Mouse (Mus musculus) lung, embryonic 16.5 days (tissue): ENCODE results near the gene Sys1. TPM values are rescaled to one million over a fixed set of nuclear protein-coding genes. Genes with fewer than 3 reads are reported as not detected.
A peak's percentile ranks its signal among the peaks of the same experiment; 100 is the strongest.

Experiments
- ATAC-seq: fragments of 200-750 bp; cut with Nextera tagmentation; 2 replicates; pipeline ENCODE4 v1.8.0; 2017; ENCODE audit warnings: low read depth, mild to moderate bottlenecking, moderate library complexity
- H3K27ac ChIP-seq: fragments of 300-500 bp; sonication (generic); 2 replicates; pipeline ENCODE4 v1.5.1; 2014; ENCODE audit warnings: mild to moderate bottlenecking, control low read depth, low read length
- H3K27me3 ChIP-seq: fragments of 300-500 bp; sonication (generic); 2 replicates; pipeline ENCODE4 v1.6.1; 2014; ENCODE audit warnings: low read depth, low read length, mixed read lengths; ENCODE audit not compliant: control insufficient read depth, insufficient read depth
- H3K36me3 ChIP-seq: fragments of 300-500 bp; sonication (generic); 2 replicates; pipeline ENCODE4 v1.6.1; 2014; ENCODE audit warnings: low read length; ENCODE audit not compliant: control insufficient read depth, insufficient read depth
- H3K4me1 ChIP-seq: fragments of 300-500 bp; sonication (generic); replicated peaks from 2 replicates; pipeline ENCODE4 v1.6.1; 2014; ENCODE audit warnings: low read length, mixed read lengths; ENCODE audit not compliant: control insufficient read depth, insufficient read depth
- H3K4me2 ChIP-seq: fragments of 300-500 bp; sonication (generic); 2 replicates; pipeline ENCODE4 v1.6.1; 2014; ENCODE audit warnings: low read depth, low read length, control low read depth
- H3K4me3 ChIP-seq: fragments of 300-500 bp; sonication (generic); 2 replicates; pipeline ENCODE4 v1.5.1; 2014; ENCODE audit warnings: mild to moderate bottlenecking, low read length, control low read depth
- H3K9ac ChIP-seq: fragments of 300-500 bp; sonication (generic); 2 replicates; pipeline ENCODE4 v1.6.1; 2014; ENCODE audit warnings: low read length, control low read depth
- H3K9me3 ChIP-seq: fragments of 300-500 bp; sonication (generic); 2 replicates; pipeline ENCODE4 v1.6.1; 2016; ENCODE audit warnings: low read length; ENCODE audit not compliant: control insufficient read depth
- WGBS: fragments of 180-500 bp; shearing (Covaris S2); extraction: QIAGEN DNeasy Blood & Tissue Kit; methylation state at CpG from one replicate; pipeline ENCODE4 v1.1.7; 2014; 5-methylcytosine and 5-hydroxymethylcytosine counted together
- polyA plus RNA-seq: library from polyadenylated mRNA; unstranded; fragments of >200 nt; fragmentation: Nextera tagmentation; extraction: Ambion mirVana; gene quantifications from 2 replicates; pipeline ENCODE4 v1.2.1, GENCODE M21; 2015

Sys1 gene
- polyA plus RNA-seq, 1 experiment from 2014 or later, result 59.9 TPM

DNA sequence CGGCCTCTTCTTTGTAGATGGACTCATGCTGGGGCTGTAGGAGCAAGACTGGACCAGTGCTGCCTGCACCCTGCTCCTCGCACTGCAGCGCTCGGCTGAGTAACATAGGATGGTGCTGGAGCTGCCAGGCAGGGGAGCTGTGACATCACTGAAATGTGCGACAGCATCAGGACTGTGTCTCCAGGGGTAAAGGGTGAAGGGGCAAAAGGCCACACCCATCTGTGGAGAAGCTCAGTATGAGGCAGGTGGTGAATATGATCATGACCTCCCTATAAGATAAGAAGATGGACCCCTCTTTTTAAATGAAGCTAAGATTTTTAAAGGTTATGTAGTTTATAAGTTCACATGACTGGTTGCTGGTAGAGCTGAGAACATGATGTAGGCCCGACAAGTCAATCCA is 16.9 kb downstream of the Sys1 start, which contains the start of gene Trp53tg5:
Gene Trp53tg5 (minus strand): TSS at position 101 of the 400 bp plus-strand sequence.
- no peak within 1 kb of the TSS for H3K4me3 ChIP-seq
- no peaks in the 10 kb centered on the region for H3K9me3 ChIP-seq
- no peak within 1 kb of the TSS for H3K27ac ChIP-seq
- H3K9ac ChIP-seq, result no peak within 1 kb of the TSS
- ATAC-seq, result no peak
- 75% methylated on average over 6 of the region's 6 CpGs for WGBS
- no peaks in the 10 kb centered on the region for H3K4me1 ChIP-seq
- H3K4me2 ChIP-seq, result no peak within 1 kb of the TSS
- no peaks in the 10 kb centered on the region for H3K36me3 ChIP-seq
- H3K27me3 ChIP-seq, result no peaks in the 10 kb centered on the region

- no peaks in the 10 kb centered on the region for H3K36me3 ChIP-seq
- WGBS, result 2% methylated on average over 26 of the region's 26 CpGs
- peaks cover 9% of the 10 kb centered on the region; the same call in 1 of the 2 replicates for H3K27me3 ChIP-seq
- peaks cover 8% of the 10 kb centered on the region for H3K4me1 ChIP-seq
- H3K4me2 ChIP-seq, result peak within 1 kb of the TSS; percentile 99
- peak within 1 kb of the TSS; percentile 81 for H3K9ac ChIP-seq
- no peak within 1 kb of the TSS for H3K27ac ChIP-seq
- H3K4me3 ChIP-seq, result peak within 1 kb of the TSS; percentile 79
- ATAC-seq, result peak; percentile 53
- no peaks in the 10 kb centered on the region for H3K9me3 ChIP-seq
Observed at GRCm38 (mm10) chr2:164485681-164486257, 29.0 kb downstream of the Sys1 start, which contains the start of gene Dbndd2. Gene Dbndd2, plus strand, starts transcription at chr2:164486106.

GRCm38 (mm10) chr2:164486258-164487114 is 29.7 kb downstream of the Sys1 start:
- Histone ChIP-seq H3K9ac (peak overlapping the region; percentile 81), H3K9me3 (no peaks in the 10 kb centered on the region), H3K27me3 (peaks cover 9% of the 10 kb centered on the region; the same call in 1 of the 2 replicates), H3K4me1 (peaks cover 8% of the 10 kb centered on the region), H3K4me3 (peak overlapping the region; percentile 79), H3K36me3 (no peaks in the 10 kb centered on the region), H3K4me2 (peak overlapping the region; percentile 99), H3K27ac (no peak overlapping the region)
- under 1% methylated on average over 73 of the region's 90 CpGs for WGBS
- ATAC-seq, result peak; percentile 71

- peak; percentile 27; the same call in 1 of the 2 replicates for ATAC-seq
- WGBS, result 9% methylated on average over 11 of the region's 11 CpGs
- no peak overlapping the region for H3K27ac ChIP-seq
Observed at GRCm38 (mm10) chr2:164487115-164487527, 30.4 kb downstream of the Sys1 start.

GRCm38 (mm10) chr2:164487812-164488211 is 31.0 kb downstream of the Sys1 start:
- no peak for ATAC-seq
- 68% methylated on average over 9 of the region's 9 CpGs for WGBS
- Histone ChIP-seq H3K4me3 (no peak overlapping the region), H3K27me3 (peaks cover 9% of the 10 kb centered on the region; the same call in 1 of the 2 replicates), H3K4me2 (no peak overlapping the region), H3K27ac (no peak overlapping the region), H3K9ac (no peak overlapping the region), H3K4me1 (peaks cover 8% of the 10 kb centered on the region), H3K36me3 (no peaks in the 10 kb centered on the region), H3K9me3 (no peaks in the 10 kb centered on the region)

More at GRCm38 (mm10) chr2:164487115-164487527, 30.4 kb downstream of the Sys1 start:
- Histone ChIP-seq H3K4me2 (peak overlapping the region; percentile 99), H3K4me3 (peak overlapping the region; percentile 79), H3K27me3 (peaks cover 9% of the 10 kb centered on the region; the same call in 1 of the 2 replicates), H3K9me3 (no peaks in the 10 kb centered on the region), H3K36me3 (no peaks in the 10 kb centered on the region), H3K9ac (peak overlapping the region; percentile 81), H3K4me1 (peaks cover 8% of the 10 kb centered on the region)

GRCm38 (mm10) chr2:164494126-164494525 is 37.4 kb downstream of the Sys1 start:
- Histone ChIP-seq H3K4me2 (no peak overlapping the region), H3K27me3 (no peaks in the 10 kb centered on the region), H3K9me3 (no peaks in the 10 kb centered on the region), H3K36me3 (no peaks in the 10 kb centered on the region), H3K4me3 (no peak overlapping the region), H3K9ac (no peak overlapping the region), H3K4me1 (peaks cover 7% of the 10 kb centered on the region), H3K27ac (no peak overlapping the region)
- 41% methylated on average over 2 of the region's 2 CpGs for whole genome bisulfite sequencing
- ATAC-seq, result no peak

GRCm38 (mm10) chr2:164496331-164496730 is 39.6 kb downstream of the Sys1 start:
- no peak overlapping the region; the same call in 1 of the 2 replicates for H3K4me2 ChIP-seq
- 50% methylated on average over 1 of the region's 1 CpGs for WGBS
- H3K36me3 ChIP-seq, result peaks cover 8% of the 10 kb centered on the region; the same call in 1 of the 2 replicates
- no peak overlapping the region for H3K4me3 ChIP-seq
- no peak overlapping the region for H3K27ac ChIP-seq
- peaks cover 7% of the 10 kb centered on the region for H3K4me1 ChIP-seq
- no peaks in the 10 kb centered on the region for H3K9me3 ChIP-seq
- ATAC-seq, result no peak
- H3K9ac ChIP-seq, result no peak overlapping the region
- H3K27me3 ChIP-seq, result no peaks in the 10 kb centered on the region

DNA sequence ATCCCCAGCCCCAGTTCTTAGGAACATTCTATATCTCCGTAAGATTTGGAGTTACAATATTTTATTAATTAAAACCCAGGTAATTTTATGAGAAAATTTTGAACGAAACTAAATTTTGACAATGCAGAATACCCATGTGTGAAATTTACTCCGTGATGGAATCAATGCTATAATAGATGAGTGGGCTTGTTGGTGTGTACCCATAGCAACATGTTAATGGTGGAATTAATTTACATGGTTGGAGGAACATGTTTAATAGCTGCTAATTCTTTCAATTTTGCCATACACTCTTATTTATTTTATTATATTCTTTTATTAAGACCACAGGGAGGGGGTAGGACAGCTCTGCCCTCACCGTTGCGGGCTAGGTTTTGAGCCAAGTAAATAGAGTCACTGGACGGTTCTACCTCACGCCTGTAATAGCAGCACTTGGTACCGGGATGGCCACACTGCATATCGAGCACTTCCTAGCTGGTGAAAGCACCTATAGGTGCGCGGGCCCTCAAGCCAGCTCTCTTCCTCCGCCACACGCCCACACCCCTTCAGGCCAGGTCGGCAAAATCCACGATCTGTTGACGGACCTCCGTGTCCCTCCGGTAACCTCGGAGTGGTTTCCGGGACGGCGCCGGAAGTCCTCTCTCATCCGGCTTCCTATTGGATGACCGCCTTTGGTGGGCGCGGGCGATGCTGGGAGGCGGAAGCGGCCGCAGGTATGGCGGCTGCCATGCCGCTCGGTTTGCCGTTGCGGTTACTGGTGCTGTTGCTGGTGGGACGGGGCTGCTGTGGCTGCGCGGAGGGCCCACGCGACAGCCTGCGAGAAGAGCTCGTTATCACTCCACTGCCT is 40.3 kb downstream of the Sys1 start, which contains the start of gene Pigt:
Gene Pigt (plus strand): TSS at position 674 of the 844 bp plus-strand sequence.
- Histone ChIP-seq H3K4me3 (peak within 1 kb of the TSS; percentile 77), H3K4me2 (peak within 1 kb of the TSS; percentile 71), H3K27me3 (no peaks in the 10 kb centered on the region), H3K36me3 (peaks cover 8% of the 10 kb centered on the region), H3K9ac (peak within 1 kb of the TSS; percentile 76), H3K27ac (no peak within 1 kb of the TSS), H3K9me3 (no peaks in the 10 kb centered on the region), H3K4me1 (peaks cover 7% of the 10 kb centered on the region)
- 4% methylated on average over 43 of the region's 43 CpGs for WGBS
- ATAC-seq, result peak; percentile 97
